Mouse (Mus musculus) ovary, postnatal 14 days (tissue): ENCODE measurements at regions not wholly inside any gene's neighbourhood (a gene's known extent, or its start where the extent isn't known, plus 50 kb on each side); places are given as distances from the start of the nearest gene placed in this dataset.

Experiments
- DNase-seq: peaks from one replicate; pipeline ENCODE4 v3.0.0; 2022; ENCODE audit warnings: low spot score

DNA sequence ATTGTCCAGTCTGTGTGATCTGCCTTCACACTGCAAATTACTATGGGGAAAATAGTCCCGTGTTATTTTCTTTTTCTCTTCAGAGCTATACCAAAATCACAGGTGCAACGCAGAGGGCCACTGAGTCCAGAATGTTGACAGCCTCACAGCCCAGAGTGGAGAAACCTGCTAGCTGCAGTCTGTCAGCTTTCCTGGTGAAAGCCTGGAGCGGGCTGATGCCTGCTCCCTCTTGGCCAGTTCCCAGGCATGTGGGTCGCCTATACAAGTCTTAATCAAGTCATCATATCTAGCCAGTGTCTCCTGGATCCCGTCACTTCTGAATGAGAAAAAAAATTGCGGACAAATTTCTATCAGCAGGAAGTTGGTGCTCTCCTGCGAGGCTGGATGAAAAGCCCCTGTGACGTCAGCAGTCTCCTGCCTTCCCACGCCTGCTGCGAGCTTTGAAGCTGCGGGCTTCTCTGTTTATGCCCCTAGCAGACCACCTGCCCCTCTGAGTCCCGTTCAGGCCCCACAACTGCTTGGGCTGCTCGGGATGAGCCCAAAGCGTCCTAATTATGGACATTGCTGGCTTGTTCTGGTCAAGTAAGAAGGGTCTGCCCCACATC is 227.1 kb upstream of the Hes1 start:
- DNase-seq, result no peak

DNA sequence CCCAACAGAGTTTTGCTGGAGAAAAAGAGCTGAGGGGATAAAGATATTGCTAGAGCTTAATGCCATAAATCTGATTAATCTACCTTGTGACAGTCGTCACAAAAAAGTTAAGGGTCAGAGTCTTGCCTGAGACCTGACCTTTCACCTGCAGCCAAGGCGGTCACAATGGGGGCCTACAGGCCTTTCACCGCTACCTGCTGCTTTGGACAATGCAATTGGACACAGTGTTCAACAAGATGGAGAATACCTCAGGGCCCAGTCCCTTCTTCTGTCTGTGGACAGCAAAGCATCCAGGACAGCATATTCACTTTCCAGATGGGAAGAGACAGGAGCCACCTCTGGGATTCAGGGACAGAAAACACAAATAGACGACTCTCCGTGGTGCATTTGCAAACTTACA is 226.3 kb upstream of the Hes1 start:
- no peak for DNase-seq

DNA sequence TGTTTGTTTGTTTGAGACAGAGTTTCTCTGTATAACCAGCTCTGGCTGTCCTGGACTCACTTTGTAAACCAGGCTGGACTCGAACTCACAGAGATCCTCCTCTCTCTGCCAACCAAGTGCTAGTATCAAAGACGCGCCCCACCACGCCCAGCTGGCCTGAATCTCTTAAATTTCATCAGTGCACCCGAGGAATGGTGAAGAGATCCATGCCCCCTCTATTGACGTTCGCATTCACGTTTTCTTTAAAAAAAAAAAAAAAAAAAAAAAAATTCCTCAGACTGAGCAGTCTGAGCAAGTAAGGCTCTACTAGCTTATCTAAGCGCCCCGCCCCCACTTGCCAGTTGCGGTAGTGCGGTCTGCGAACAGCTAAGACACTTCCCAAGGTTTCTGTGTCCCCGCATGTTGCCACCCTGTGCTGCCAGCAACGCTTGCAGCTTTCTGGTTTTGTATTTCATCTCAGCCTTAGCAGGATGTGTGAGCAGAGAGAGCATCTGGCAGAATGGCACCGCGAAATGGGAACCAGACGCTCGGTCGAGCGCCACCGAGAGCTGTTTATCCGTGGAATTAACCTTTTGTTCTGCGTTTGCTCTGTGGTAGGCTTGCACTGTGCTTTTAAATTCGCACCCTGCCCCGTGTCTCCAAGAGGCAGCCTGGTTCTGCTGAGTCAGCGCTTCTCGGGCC is 225.1 kb upstream of the Hes1 start:
- no peak for DNase-seq

DNA sequence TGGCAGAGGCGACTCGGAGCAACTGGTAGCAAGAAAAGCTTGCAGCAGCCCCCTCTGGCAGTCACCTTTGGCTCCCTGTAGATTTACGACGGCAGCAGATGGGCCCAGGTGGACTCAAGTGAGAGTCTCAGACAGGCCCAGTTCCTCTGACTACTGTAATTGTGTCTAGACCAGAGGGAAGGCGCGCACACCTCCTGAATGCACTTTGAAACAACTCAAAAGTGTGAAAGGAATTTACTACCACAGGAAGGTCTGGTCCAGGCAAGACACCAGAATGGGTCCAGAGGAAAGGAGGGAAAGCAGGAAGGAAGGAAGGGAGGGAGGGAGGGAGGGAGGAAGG is 224.6 kb upstream of the Hes1 start:
- DNase-seq, result no peak

DNA sequence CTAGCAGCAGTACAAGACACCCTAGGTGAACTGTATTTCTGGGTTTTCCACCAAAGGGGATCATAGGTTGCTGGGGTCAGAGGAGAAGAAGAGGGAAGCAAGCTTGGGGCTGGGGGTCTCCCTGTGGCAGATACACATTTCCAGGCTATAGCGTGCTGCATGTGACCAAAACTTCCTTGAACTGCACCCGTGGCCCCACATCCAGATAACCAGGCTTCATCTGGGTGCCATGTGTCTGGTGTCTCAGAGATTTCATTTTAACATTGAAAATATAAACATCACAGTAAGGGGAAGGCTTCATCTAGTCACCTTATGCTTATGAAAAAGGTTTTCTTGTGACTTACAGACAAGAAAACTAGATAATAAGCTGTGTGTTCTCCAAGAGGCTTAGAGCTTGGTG is 223.8 kb upstream of the Hes1 start:
- DNase-seq, result no peak

DNA sequence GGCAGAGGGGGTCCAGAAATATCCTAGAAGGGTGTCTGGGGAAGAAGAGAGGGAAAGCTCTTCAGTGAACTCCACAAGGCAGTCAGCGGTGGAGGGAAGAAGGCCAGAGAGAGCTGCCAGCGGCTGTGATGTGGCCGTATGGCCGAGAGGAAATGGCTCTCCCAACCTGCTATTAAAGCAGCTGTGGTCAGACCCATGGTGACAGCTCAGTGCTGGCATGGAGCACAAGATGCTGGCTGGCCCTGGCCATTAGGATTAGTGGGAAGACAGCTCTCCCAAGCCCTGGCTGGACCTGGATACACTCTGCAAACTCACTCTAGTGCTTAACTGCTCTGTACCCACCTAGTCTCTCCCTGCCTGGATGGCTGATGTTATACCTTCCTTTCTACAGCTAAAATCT is 223.1 kb upstream of the Hes1 start:
- no peak for DNase-seq

DNA sequence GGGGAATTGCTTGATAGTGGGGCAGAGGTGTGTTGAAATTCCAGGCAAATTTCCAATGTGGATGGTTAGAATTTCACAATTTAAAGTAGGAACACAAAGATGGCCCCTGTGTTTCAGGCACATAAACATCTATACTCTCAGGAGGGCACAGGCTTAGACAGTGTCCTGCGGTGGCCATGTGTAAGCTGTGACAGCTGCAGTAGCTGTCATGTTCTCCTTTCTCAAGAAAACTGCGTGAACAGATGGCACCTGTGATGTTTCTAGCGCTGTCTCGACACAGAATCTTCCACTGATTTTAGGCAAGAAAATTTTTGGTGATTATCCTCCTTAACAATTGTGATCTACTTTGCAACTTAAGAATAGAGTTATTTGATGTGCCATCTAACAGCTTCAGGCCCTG is 222.1 kb upstream of the Hes1 start:
- DNase-seq, result no peak

DNA sequence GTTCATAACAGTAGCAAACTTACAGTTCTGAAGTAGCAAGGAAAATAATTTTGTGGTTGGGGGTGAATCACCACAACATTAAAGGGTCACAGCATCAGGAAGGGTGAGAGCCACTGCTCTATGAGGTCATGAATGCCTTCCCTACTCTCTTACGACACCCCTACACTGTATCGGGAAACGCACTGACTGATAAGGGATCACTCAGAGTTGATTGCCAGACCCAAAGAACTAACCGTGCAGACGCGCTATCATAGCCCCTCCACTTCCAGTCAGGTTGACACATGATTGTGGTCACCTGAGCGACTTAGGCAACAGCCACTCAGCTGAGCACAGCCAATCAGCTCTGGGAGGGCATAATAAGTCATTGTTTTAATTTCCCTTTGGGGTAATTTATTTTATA is 220.7 kb upstream of the Hes1 start:
- no peak for DNase-seq

DNA sequence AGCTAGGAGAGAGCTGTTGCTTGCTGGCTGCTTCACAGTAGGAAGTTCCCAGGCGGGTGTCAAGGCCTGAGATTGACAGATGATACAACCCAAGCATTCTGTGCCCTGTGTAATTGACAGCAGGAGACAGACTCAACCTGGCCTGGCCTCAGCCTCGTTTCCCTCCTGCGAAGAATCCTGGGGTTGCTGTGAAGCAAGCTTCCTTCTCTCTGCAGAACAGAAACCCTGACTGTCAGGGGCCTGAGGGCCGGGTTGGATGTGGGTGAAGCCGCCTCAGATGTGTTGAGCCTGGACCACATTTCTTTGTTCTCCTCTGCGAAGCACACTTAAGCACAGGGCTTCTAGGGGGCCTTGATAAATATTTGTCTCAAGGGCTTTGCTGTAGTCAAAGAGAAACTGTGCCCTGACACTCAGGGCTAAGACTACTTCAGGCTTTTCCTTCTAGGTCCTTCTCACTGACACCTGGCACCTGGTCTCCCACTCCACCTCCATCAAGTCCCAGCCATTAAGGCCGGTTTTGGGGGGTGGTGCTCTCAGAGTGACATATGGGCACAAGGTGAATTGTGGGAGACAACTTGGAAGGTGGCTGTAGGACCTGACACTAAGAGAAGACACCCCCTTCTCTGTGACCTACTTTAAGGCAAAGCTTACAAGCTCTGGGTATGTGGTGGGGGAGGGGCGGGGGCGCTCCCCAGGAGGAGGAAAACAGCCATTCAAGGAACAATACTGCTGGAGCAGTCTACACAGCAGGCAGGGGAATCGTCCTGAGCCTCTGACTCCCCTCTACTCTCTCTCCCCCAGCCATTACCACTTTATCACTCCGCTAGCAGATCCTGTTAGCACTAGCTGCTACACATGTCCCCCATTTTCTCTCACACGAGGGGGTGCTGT is 219.2 kb upstream of the Hes1 start:
- DNase-seq, result no peak

DNA sequence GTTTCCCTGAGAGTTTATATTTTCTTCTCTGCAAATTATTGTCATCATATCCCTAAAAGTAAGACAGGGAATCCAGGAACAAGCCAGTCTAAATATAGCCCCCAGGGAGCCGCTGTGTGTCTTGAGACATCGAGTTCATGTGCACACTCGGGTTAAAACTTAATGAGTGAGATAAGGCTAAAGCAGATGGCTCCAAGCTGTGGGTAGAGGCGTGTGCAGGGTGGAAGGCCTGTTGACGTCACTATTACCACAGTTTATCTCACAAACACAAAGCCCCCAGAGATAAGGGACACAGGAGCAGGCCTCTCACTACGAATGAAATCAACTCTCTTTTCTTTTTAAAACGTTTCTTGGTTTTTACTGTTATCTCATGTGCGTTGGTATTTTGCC is 218.6 kb upstream of the Hes1 start:
- DNase-seq, result no peak

DNA sequence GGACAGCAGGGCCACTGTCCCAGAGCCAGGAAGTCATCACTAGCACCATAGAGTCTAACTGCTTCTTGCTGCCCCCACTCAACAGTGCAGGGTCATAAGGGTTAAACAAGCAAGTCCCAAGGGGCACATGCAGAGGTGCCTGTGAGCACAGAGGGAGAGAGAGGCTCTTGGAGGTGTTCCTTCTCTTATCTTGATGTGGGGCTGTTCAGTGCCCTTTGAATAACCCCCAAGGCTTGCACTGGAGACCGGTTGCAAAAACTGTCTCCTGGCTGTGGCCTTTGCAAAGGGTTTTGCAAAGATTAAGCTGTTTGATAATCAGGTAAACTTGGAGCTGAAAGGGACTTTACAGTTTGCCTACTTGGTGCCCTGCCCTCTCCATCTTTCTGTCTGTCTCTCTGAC is 217.1 kb upstream of the Hes1 start:
- DNase-seq, result no peak

DNA sequence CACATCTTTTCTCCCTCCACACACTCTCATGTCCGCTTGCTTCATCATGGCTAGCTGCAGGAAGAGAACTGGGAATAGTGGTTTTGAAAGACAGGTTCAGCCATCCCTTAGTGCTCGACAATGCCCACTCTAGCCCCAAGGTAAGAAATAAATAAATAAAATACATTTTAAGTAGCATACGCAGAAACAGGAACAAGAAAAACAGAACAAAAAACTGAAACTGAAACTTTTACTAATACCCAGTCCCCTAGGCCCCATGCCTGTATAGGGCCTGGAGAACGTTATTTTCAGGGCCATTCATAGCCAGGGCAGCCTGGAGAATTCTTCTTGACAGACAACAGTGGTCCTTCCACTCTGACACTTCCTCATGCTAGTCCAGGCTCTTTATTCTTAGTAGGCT is 216.4 kb upstream of the Hes1 start:
- no peak for DNase-seq

DNA sequence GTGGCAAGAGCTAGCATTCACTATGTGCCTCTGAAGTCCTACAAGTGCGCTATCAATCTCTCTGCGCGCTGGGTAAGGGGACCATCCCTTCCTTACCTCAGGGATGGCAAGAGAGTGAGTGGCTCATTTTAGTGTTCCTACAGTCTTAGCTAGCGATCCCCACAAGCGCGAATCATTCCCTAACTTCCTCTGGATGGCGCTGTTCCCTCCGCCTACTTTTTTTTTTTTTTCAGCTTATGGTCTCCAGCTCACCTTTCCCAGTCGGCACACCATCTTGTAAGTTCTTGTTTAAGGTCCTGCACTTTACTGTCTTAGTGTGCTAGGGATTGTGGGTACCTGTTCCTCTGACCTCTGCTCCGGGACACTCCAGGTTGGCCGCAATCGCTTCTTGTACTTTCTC is 215.7 kb upstream of the Hes1 start:
- no peak for DNase-seq

DNA sequence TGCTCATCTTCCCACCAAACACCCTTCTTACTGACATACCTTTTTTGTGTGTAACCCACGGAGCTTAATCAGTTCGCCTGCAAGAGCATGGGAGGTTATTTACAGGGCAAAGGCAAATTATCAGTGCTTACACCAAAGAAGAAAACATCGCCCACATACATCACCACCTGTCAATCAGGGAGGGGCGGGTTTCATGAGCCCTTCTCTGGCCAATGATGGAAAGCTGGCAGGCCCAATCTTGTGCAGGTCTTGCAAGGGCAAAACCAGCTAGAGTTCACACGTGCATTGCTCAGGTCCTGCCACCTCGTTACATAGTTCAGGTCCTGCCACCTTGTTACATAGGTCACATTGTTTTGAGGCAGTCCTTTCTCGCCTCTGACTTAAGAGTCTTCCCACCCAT is 214.7 kb upstream of the Hes1 start:
- DNase-seq, result no peak

DNA sequence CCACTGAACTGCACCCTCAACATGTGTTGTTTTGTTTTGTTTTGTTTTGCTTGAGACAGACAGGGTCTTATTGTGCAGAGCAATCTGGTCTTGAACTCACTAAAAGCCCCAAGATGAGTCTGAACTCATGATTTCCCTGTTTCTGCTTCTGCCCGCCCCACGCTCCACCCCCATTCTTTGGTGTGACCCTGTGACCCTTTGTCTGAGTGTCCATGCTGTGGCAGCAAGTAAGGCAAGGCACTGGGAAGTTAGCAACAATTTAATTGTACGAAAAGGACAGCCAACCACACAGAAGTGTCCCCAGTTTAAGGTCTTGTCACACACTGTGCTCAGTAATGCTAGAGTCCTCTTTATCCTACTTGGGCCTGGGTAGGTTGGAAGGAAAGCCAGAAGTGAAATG is 213.6 kb upstream of the Hes1 start:
- DNase-seq, result no peak

DNA sequence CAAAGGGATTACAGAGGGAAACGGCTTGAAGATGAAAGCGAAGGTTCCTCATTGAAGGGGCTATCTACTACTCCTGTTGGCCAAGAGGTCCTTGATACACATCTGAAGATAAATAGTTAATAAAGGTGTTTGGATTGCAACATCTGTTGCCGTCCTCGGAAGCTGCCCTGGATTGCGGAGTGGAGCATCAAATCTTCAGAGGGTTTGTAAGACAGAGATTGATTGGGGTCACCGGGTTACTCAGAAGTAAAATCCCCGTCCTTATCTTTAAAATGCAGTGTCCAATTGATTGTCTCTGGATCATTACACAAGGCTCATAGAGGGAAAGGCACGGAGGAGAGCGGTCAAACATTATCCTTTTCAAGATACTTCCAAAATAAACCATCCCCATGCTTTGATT is 212.4 kb upstream of the Hes1 start:
- no peak for DNase-seq

DNA sequence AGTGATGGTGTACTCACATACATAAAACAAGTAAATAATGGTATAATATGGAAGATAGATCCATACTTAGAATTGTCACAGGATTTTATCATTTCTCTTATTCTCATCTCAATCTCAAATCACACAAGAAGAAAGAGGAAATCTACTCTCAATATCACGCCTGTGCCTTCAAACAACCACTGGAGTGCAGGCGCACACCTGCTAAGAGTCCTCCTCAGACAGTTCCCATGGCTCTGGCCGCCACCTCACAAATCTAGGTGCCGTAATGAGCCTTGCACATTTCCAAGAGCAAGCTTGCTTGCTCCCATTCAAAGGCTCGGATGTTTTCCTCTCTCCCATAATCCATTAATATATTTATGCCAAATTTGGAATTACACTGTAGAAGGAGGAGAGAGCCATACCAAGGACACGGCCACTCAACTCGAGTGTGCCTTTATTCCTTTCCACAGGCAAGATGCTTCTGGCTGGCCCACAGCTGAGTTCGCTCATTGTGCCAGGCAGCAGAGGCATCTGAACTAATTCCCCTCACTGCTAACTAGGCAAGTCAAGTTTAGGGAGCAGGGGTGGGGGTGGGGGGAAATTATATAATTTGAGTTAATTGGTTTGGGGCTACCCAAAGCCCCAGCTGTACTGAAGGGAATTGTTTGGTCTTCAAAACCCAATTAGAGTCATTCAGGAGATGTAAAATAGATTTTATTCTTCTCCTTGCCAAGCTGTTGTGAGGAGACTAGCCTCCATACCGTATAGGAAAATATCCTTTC is 209.2 kb upstream of the Hes1 start:
- DNase-seq, result no peak

DNA sequence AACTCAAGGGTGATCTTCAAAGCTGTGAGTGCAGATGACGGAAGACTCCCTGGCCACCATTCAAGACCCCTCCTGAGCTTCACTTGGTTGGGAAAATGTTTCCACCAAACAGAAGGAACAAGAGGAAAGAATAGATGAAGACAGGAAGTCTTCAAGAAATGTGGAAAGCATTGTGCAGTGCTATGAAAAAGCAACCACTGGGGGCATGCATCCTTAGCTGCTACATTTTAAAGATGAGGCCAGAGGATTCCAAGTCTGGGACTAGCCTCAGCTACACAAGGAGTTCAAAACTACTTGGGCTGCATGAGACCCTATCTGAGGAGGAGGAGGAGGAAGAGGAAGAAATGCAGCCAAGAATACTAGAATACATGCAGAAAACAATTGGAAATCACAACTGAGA is 207.6 kb upstream of the Hes1 start:
- no peak for DNase-seq

DNA sequence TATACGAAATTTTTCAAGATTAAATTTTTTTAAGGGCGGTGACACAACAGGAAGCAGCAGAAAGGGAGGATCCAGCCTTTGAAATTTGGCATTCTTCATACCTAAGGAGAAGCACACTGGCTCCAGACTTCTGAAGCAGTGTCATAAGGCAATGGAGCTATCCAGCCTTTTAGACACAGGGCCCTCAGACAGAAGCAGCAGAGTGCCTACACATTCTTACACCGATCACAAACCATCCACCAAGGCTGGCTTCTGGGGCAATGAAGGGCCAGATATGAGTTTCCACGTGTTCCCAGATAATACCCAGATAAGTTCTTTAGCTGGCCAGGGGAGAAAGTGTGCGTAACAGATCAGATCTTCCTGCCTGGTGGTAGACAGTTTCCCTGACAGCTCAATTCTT is 205.5 kb upstream of the Hes1 start:
- DNase-seq, result no peak

DNA sequence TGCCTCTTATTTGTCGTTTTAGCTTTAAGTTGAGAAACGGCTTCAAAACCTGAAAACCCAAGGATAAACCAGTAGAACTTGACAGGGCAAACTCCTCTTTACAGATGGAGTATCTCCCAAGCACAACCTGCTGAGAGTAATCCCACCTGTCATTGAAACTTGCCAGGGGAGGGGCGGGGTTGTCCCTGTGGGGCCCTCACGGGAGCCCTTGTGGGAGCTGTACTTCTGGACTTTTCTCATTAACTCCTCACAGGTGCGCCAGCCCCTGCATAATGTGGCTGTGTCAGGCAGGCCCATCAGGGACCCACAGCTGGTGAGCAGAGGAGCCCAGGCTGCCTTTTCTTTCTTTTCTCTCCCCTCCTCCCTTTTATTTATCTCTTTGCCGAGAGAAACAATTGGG is 203.9 kb upstream of the Hes1 start:
- no peak for DNase-seq

DNA sequence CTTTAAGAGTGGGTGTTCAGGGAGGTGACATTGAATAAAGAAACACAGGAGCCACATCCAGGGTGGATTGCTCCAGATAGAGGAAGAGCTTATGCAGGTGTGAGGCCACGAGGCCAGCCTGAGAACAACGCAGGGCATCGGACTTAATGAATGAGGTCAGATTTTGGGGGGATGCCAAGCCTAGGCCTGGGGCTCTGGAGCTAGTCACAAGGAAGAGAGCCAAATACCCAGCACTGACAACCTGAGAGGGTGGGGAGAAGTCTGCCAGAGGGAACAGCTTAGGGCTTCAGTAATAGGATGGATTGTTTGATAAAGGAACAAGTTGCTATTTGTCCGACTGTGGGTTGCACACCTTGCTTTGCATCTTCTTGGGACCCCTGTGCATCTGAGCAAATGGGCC is 203.1 kb upstream of the Hes1 start:
- no peak for DNase-seq

DNA sequence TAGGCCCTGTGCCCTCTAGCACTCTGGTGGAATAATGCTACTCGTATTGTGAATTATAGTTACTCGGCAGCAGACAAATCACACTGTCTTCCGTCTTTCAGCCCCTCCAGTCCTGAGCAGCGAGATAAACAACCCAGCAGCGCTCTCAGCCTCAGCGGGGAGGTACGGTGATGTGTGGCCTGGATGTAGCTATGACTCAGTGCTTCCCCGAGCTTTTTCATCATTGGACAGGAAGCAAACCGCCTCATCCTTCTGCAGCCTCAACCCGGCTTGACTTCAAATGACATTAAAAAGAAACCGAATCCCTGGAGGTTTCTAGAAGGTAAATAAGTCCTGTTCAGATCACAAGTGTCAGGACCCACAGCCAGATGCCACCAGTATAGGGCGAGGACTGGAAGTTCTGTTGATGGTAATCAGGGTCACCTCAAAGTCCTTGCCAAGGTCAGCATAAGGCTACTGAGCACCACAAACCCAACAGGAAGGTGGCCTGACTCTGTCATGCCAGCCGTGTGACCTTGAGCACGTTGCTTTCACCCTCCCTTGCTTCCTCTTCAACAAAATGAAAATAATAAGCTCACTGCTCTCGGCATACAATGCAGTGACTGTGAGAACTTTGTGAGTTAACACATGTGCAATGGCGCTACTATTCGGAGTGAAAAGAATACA is 199.0 kb upstream of the Hes1 start:
- no peak for DNase-seq
